Mouse (Mus musculus) MN1 (cell line): Measurements from ENCODE around the gene Mfsd9.

Source experiments
- DNase-seq: peaks from one replicate; pipeline ENCODE4 v3.0.0-alpha.2; 2016; ENCODE audit warnings: low spot score

Gene Mfsd9

DNA sequence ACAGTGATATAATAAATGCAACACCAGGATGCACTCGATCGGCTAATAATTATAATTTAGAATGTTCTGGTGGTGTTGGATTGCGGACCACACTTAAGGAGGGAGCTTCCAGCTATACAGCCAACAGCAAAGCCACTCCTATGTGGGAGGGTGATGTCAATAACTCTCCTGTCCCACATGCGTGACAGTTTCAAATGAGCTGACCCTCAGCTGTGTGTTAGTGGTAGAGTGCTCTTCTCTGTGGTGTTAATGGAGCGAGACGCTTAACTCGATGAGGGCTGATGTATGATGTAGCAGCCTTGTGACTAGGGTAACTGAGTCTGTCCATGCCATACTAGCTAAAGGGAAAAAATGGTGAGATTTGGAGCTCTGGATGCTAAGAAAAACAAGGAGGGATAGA lies 7.0 kb downstream of the Mfsd9 start:
- no peak for DNase-seq

DNA sequence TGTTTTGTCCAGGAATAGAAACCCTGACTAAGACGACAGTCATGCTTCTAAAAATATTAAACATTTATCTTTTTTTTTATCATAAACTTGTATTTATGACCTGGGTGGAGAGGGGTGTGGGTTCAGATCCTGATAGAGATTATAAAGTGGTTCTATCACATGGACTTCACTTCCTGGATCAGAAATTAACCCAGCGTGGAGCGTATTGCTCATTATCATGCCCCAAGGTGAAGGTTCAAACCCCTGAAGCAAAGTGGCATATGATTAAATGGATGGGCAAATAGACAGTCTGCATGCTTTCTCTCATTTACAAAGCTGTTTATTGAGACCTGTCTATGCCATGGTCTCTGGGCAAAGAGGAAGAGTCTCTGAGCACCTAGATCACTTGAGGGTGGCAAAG lies 13.7 kb downstream of the Mfsd9 start:
- DNase-seq: no peak

DNA sequence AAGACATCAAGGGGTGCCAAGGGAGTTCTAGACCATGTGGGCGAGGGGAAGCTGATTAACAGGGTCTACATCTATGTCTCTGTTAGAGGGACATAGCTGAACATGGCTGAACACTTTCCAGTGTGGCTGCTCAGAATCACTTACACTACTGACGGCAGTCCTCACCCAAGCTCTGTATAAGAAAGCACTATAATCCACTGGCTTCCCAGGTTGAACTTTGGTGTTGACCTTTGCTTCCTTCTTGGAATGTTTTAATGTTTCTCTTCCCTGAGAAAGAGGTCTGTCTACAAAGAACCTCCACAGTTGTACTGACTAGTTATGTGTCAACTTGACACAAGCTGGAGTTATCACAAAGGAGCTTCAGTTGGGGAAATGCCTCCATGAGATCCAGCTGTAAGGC lies 14.4 kb downstream of the Mfsd9 start:
- no peak for DNase-seq

DNA sequence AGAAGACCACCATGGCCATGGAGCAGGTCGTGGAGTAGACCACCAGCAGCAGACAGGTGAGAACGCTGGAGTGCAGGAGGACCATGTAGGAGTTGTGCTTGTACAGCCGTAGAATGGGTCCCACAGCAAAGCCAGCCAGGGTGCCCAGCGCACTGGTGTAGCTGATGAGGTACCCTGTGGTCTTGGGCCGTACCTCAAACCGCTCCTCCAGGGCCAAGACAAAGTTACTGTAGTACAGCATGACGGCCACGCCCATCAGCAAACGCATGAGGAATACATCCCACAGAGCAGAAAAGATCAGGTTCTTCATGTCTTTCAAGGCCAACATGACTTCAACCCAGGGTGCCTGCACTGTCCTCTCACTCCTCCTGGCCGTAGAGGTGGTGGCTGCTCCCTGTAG lies 16.4 kb downstream of the Mfsd9 start:
- DNase-seq: no peak

DNA sequence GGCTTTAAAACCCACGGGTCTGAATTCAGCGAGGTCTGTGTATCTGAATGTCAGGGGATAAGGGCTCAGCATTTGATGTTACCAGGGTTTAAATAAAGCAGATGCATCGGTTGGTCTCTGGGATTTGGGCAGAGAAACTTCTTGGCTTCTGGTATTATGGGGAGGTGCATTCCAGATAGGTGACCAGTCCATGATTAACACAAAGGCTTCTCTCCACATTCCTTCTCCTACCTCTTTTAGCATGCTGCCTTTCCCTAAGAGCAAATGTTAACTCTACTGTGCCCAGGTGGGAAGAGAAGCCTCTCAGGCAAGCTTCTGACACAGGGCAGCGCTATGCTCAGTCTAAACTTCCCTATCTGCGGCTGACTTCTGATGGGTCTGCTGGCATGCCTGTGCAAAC lies 17.3 kb downstream of the Mfsd9 start:
- DNase-seq: no peak

DNA sequence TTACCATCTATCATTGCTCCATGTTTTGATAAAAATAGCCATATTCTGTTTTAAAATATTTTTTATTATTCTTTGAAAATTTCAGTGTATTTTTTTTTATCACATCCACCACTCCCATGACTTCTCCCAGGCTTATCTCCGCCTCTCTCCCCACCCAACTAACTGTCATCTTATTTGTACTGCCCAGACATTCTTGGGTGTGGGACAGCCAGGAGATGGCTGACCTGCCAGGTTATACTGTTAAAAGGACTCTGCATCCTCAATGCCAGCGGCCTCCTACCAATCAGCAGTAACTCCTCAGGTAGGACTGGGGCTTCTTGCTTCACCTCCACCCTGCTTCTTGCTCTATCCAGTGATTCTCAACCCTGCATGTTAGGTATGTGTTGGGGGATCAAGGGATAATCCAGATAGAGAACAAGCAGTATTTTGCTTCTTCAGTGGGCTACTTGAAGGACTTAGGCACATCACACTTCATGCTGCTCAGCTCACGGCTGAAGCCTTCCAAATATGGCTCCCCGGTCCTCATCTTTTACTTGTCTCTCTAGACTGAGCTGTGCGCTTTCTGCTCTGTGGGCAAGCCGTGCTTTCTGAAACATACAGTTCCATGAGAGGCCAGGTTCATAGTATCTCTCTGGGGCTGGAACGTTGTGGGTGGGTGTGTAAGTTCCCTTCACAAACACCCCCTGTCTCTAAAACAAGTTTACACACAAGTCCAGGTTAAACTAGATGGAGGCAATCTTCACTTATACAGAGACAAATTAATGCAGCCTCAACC lies 19.1 kb downstream of the Mfsd9 start:
- no peak for DNase-seq

DNA sequence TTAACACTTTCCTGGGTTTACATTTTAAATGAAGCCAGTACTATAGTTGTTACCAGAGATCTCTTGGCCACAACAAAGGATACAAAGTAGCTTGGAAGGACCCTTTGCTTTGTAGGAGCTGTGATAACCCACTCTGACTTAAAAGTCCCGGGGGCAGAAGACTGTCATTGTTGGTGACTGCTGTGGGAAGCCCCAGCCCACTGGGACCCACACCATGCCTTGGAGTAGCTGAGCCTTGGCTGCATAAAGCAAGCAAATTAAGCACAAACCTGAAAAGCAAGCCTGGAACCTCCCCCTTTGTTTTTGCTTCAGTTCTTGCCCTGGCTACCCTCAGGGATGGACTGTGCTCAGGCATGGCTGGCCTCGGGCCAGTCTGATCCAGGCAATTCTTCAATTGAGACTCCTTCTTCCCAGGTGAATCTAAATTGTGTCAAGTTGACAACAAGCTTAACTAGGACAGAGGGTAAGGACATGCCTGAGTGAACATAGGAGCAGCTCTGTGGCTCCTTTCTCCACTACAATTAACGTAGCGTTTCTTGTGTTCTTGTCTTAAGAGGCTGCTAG lies 21.1 kb downstream of the Mfsd9 start:
- no peak for DNase-seq

DNA sequence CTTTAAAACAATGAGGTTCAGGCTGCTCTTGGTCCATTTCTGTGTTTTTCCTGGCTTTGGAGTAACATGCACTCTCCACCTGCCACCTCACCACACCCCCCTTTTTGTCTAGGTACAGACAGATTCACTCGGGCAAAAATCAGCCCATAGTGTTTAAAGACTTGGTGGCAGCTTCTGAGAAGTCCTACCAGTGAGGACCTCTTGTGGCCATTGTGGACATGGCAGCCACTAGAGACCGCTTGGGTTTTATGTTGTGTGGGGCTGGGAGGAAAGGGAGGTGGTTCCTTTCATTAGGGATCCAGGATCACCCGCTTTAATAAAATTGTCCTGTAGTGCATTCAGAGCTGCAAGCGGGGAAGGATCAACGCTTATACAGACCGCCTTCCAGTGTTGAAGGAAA lies 21.9 kb downstream of the Mfsd9 start:
- DNase-seq: no peak

DNA sequence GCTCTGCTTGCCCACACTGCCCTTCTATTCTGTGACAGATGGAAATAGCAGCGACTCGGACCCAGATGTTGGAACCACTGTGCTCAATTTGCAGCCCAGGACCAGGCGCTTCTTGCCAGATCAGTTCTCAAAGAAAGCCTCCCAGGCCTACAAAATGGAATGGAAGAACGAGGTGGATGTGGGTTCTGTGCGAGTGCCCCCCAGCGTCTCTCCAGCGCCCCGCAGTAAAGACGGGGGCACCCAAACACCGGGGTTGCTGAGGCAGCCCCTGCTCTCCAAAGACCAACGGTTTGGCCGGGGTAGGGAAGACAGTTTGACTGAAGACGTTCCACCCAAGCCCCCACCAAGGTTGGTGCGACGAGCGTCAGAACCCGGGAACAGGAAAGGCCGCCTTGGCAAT lies 22.9 kb downstream of the Mfsd9 start:
- no peak for DNase-seq

DNA sequence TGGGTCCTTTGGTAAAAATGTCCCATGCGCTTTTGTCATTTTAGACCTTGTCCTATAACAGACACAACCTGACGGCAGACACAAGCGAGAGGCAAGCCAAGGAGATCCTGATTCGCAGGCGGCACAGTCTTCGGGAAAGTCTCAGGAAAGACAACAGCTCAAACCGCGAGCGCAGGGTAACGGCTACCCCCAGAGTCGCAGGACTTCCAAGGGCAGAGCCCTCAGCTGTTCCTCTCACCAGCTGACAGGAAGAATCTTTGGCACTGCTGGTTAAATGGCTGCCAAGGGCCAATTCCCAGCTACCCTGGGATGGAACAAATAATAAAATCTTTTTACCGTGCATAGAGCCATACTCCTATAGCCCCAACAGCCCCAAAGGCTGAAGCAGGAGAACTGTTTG lies 25.0 kb downstream of the Mfsd9 start:
- no peak for DNase-seq

DNA sequence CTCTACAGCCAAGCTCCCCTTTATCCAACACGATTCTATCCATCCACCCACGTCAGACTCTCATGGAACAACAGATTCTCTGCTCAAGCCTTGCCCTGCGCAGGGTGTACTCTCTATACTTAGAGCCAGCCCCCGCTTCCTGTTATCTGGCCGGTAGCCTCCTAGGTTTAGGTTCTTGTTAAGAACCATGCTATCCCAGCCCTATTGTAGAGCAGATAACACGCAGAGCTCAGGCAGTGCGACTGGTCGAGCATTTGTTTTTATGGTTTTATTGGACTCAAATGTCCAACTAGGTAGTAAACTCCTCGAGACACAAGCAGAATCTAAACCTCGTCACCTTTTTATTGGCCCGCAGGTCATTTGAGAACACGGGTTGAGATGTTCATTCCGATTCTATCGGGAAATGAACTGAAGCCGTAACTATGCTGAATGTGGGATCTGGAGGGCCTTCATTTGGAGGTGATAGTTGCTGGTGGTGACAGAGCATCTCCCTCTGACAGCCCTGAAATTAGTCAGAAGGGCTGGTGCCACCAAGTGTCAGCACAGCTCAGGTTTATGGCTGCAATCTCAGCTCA lies 25.7 kb downstream of the Mfsd9 start:
- DNase-seq: no peak

DNA sequence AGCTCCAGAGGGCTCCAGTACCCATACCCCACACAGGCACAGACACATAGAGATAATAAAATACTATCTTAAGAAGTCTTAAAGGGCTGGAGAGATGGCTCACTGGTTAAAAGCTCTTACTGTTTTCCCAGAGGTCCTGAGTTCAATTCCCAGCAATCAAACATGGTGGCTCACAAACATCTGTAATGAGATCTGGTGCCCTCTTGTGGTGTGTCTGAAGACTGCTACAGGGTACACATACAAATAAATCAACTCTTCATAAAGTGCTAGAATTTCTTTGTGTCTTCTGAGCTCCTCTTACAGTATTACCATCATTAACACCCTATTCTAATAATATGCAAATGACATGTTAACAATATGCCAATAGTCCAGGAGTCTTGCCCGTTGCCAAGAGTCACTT lies 26.4 kb downstream of the Mfsd9 start:
- DNase-seq: no peak

DNA sequence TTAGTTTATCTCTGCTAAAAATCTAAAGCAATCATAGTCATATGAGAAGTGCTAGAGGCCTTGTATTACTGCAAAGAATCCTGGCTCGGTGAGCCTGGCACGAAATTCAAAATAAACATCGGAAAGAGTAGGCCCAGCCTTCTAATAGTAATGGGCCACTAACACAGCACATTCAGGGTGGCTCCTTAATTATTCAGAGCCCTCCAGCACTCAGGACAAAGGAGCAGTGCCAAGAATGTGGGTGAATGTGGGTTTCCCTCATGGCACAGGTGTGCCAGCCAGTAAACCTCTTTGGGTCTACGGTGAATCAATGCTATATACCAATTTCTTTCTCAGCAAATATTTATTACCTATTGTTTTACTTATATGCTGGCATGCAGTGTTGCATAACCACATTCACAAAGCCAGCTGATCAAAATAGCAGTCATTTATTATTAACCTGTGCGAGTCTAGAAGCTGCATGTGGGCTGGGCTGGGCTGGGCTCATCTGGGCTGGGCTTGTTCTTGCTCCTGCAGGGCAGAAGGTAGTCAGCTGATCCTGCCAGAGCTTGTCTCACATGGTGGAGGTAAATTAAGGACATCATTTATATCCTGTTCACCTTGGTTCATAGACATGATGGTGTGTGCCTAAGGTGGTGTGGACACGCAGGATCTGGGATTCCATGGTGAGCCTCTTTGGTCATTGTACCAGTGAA lies 30.6 kb downstream of the Mfsd9 start:
- no peak for DNase-seq

DNA sequence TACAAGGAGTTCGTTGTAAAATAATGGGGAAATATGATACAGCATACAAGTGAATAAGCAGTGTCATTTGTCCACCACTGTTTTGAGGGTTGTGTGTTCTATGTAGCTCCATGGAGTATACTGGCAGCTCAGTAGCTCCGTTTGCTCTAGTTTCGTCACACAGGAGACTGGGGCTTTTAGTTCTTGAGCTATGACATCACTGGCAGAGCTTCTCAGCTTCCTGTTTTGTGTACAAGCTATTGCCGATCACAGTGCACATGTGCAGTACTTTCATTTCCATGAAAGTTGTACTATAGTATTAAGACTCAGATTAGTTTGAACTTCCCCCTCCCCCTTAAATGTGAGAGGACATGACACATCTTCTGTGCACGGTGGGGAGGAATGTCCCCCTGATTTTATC lies 44.4 kb downstream of the Mfsd9 start:
- DNase-seq: no peak

DNA sequence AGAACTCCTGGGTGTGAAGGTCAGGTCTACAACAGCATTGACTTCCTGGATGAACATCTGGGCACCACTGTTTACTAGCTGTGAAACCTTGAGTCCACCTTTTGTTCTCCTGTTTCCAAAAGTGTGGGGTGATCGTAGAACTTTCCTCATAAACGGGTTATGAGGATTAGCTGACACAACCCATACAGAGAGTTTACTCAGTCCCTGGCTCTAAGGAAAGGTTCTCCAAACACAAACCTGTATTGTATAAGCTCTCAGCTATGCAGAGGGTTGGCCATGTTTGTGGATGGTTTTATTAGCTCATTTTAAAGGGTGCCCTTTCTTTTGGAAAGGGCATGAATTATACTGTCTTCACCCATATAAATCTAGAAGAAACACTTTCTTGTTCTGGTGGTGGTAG lies 49.7 kb downstream of the Mfsd9 start:
- DNase-seq: no peak

DNA sequence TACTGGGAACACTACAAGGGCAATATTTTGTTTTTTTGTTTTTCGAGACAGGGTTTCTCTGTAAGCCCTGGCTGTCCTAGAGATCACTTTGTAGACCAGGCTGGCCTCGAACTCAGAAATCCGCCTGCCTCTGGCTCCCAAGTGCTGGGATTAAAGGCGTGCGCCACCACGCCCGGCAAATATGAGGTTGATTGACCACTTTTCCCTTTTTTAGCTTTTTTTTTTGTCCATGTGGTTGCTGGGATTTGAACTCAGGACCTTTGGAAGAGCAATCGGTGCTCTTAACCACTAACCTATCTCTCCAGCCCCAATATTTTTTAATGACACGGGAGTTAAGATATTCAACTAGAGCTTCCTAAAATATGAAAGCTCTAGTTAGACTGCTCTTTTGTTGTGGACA lies 52.2 kb downstream of the Mfsd9 start:
- DNase-seq: peak; percentile 17

DNA sequence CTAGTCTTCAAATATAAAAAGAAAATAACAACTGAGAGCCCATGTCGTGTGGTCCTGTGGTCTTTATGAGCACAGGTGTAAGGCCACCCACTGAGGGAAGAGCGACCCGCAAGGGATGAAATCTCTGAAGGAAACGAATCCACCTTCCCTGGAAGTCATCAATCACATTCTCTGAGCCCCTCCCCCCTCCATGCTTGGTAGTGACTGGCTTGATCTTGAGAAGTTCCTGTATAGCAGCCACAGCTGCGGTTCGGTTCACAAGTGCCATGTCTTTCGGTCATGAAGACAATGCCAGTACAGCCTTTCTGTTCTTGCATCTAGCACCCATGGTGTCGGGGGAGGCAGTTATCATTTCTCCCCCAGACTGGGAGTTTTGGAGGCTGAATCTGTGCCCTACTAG lies 52.8 kb downstream of the Mfsd9 start:
- no peak for DNase-seq

DNA sequence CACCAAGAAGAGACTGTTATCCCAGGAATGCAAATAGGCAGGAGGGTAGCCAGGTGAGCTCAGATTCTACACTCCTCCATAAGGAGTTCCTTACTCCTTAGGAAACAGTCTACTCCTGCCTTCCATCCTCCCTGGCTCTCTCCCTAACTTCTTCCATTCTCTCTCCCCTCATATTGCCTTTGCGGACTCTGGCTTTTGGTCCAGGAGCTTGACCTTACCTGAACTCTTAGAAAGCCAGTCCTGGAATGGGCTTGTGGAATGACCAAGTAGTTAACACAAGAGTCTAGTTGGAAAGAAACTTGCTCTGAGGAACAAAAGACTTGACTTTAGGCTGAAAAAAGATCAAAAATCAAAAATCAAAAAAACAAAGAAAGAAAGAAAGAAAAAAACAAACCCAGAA lies 61.9 kb downstream of the Mfsd9 start:
- DNase-seq: no peak

DNA sequence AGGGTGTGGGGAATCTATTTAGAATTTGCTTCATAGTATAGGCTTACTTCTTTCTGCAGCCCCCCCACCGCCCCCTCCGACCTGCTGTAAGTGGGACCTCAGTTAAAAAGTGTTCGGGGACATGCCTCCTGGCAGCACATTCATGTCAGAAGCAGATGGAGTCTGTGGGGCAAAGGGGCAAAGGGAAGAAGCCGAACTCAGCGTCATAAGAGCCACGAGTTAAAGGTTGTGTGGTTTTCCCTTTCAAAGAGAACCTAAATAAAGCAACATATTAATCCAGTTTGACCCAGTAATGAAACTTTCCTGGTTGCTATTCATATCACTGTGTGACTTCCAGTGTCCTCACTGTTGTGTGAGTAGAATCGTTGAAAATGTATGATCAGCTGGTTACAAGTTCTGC lies 63.1 kb downstream of the Mfsd9 start:
- no peak for DNase-seq

DNA sequence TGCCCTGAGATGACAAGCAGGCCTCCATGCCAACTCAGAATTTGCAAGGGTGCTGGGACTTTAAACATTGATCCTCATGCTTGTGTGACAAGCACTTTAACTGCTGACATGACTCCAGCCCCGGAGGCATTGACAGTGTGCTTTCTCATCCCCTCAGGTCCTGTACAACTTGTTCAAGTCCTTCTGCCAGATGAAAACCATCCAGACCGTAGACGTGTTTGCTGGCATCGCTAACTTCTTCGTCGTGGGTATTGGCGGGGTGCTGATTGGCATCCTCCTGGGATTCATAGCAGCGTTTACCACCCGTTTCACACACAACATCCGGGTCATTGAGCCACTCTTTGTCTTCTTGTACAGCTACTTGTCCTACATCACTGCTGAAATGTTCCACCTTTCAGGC lies 64.4 kb downstream of the Mfsd9 start:
- no peak for DNase-seq
